Mouse (Mus musculus) MEL (cell line): ENCODE data around the gene Fastk.

Experiments
- CTCF ChIP-seq, 3 experiments: IDR thresholded peaks in 2 of 3; conservative IDR thresholded peaks in 1 of 3; 2 replicates each; pipeline ENCODE4 v1.5.1; 2011 to 2012; ENCODE audit warnings: low read length in 3 of 3, low read depth in 2 of 3, mild to moderate bottlenecking in 2 of 3, improper control_type of control experiment in 1 of 3, inconsistent platforms in 1 of 3, mixed read lengths in 1 of 3, moderate library complexity in 1 of 3; ENCODE audit not compliant: control insufficient read depth in 1 of 3, insufficient read depth in 1 of 3, poor library complexity in 1 of 3, severe bottlenecking in 1 of 3
- MYB ChIP-seq: IDR thresholded peaks from 2 replicates; pipeline ENCODE4 v1.6.1; 2011; ENCODE audit warnings: mild to moderate bottlenecking, low read depth, low read length, improper control_type of control experiment
- ZKSCAN1 ChIP-seq: IDR thresholded peaks from 2 replicates; pipeline ENCODE4 v1.6.1; 2012; ENCODE audit warnings: low read depth, mild to moderate bottlenecking, inconsistent platforms, low read length, improper control_type of control experiment, moderate library complexity

DNA sequence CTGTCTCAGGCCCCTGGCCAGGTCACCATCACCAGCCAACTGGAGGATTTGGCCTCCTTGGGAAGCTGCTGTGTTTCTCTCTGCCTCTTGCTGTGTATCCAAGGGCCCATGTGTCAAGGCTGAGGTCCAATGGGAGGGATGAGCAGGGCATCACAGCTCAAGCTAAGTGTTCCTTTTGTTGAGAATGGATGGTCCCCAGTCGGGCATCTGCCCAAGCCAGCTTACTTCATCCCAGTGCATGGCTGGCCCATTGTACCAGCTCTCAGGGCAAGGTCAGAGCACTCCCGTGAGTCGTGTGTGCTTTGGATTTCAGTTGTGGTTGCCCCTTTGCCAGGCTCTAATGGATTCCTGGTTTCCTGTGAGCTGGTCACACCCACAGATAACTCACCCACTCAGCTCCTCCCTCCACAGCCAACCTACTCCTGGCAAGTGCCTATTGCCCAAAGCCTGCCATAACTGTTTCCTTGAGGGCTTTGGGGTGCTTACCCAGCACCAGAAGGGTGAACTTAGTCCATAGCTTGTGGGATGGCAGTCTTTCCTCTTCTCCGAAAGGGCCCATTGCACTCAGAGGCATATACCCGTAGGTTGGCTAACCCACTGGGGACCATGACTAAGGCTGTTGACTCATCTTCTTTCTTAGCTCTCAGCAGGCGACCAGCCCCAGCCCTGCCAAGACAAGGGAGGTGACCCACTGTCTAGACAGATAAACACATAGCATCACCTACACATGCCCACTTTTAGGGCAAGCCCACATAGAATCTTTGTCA is 40.3 kb downstream of the Fastk start:
- TF ChIP-seq CTCF (IDR thresholded peaks at IDR 0.05 in 2 of 3, conservative IDR thresholded peaks at IDR 0.05 in 1 of 3; ENCODE audit: control insufficient read depth in 1 of 3, insufficient read depth in 1 of 3, low read depth in 2 of 3, low read length in 3 of 3, poor library complexity in 1 of 3, severe bottlenecking in 1 of 3) (no peak), MYB (no peak), ZKSCAN1 (no peak)
